Mouse (Mus musculus) kidney, adult 11 months (tissue): ENCODE data around the gene Fzr1.

Experiments
- DNase-seq: peaks from one replicate; pipeline ENCODE4 v3.0.0; 2022

The Fzr1 gene

GRCm38 (mm10) chr10:81401521-81402226, 23.4 kb upstream of the Fzr1 start:
- peak; percentile 78 for DNase-seq

- no peak for DNase-seq
These were observed 22.8 kb upstream of the Fzr1 start for GRCm38 (mm10) chr10:81401205-81401520.

GRCm38 (mm10) chr10:81400371-81401204, 22.3 kb upstream of the Fzr1 start:
- DNase-seq: no peak

- no peak for DNase-seq
These were observed 21.5 kb upstream of the Fzr1 start for GRCm38 (mm10) chr10:81399798-81400308.

GRCm38 (mm10) chr10:81399296-81399695, 21.0 kb upstream of the Fzr1 start:
- DNase-seq: no peak

GRCm38 (mm10) chr10:81396749-81397148, 18.4 kb upstream of the Fzr1 start:
- DNase-seq: no peak

GRCm38 (mm10) chr10:81395865-81396264, 17.5 kb upstream of the Fzr1 start:
- DNase-seq: no peak

GRCm38 (mm10) chr10:81395127-81395526, 16.8 kb upstream of the Fzr1 start:
- DNase-seq: peak; percentile 61

- DNase-seq: no peak
These were observed 15.2 kb upstream of the Fzr1 start for GRCm38 (mm10) chr10:81393456-81394063.

GRCm38 (mm10) chr10:81392781-81393185, 14.5 kb upstream of the Fzr1 start, which contains the start of gene Smim24:
Gene Smim24 (plus strand): TSS chr10:81393051.
- DNase-seq: peak; percentile 90

- DNase-seq: no peak
These were observed 14.0 kb upstream of the Fzr1 start for GRCm38 (mm10) chr10:81392270-81392669.

GRCm38 (mm10) chr10:81390678-81390965, 12.3 kb upstream of the Fzr1 start:
- no peak for DNase-seq

GRCm38 (mm10) chr10:81389801-81390677, 11.7 kb upstream of the Fzr1 start:
- DNase-seq: peak; percentile 51

- peak; percentile 66 for DNase-seq
These were observed 11.1 kb upstream of the Fzr1 start for GRCm38 (mm10) chr10:81389373-81389772.

GRCm38 (mm10) chr10:81388505-81389055, 10.3 kb upstream of the Fzr1 start, which contains the start of gene Gm48552:
Gene Gm48552 (plus strand): TSS chr10:81389005.
- DNase-seq: no peak

GRCm38 (mm10) chr10:81387716-81388115, 9.4 kb upstream of the Fzr1 start:
- DNase-seq: no peak

- no peak for DNase-seq
These were observed 7.4 kb upstream of the Fzr1 start for GRCm38 (mm10) chr10:81385603-81386306.

GRCm38 (mm10) chr10:81384605-81384982, 6.3 kb upstream of the Fzr1 start:
- no peak for DNase-seq

- DNase-seq: peak; percentile 98
These were observed 5.7 kb upstream of the Fzr1 start, which contains the start of the genes Dohh and Gm48551 for GRCm38 (mm10) chr10:81383802-81384604. Gene Dohh (plus strand): TSS chr10:81384428. Gene Gm48551 (plus strand): TSS chr10:81384466.

GRCm38 (mm10) chr10:81382039-81382438, 3.7 kb upstream of the Fzr1 start:
- DNase-seq: no peak
